Mouse (Mus musculus) adrenal gland, postnatal 4 days (tissue): ENCODE measurements around the gene Csf2rb2. TPM values are rescaled to one million over a fixed set of nuclear protein-coding genes. Genes with fewer than 3 reads are reported as not detected.
A peak's percentile ranks its signal among the peaks of the same experiment; 100 is the strongest.
"Not testable (repeated sequence)": the region's sequence is repeated elsewhere in the genome, so short reads cannot be mapped to it uniquely, and the experiment has no call there.

Source experiments
- DNase-seq, 2 experiments: peaks; one replicate each; pipeline ENCODE4 v3.0.0; 2021 to 2022; ENCODE audit warnings: low spot score in 2 of 2, mixed read lengths in 2 of 2
- microRNA-seq: library from miRNA; unstranded; fragments of <30 nt; microRNA quantifications from one replicate; pipeline ENCODE4 v1.2.0, GENCODE M21; 2021
- total RNA-seq, 2 experiments: library from RNA; stranded (reverse); gene quantifications; 2 replicates each; pipeline ENCODE4 v1.2.3; 2021

Csf2rb2 gene
- total RNA-seq, 2 experiments from 2014 or later = 1.7 to 2.1 TPM

DNA sequence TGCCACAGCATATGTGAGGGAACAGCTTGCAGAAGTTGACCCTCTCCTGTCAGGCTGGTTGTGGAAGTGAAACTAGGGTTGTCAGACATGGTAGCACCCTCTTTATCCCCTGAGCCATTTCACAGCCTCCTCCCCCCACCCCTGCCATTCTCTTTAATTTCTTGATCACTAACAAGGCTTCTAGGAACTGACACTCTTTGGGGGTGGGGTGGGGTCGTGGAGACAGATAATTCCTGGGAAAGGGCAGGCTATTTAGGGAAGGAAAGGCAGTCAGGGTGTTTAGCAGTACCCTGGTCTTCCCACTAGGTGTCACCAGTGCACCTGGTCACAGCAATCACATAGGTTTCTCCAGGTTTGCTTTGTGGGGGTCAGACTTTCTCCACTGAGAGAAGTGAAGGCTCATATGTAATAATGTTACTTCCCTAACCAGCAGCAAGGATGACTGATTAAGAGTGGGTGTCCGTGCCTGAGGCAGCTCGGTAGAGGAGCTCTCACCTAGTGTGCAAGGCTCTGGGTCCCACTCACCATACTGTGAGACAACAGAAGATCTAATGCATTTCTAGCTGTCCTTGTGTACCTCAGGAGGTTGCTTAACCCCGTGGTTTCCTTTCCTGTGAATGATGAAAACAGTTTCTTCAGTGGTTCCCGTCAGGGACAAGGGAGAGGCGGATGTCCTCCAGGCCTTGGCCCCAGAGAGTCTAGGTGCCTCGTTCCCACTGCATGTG lies 48.0 kb downstream of the Csf2rb2 start:
- peak in 1 of 2 experiments; percentile 45 for DNase-seq

DNA sequence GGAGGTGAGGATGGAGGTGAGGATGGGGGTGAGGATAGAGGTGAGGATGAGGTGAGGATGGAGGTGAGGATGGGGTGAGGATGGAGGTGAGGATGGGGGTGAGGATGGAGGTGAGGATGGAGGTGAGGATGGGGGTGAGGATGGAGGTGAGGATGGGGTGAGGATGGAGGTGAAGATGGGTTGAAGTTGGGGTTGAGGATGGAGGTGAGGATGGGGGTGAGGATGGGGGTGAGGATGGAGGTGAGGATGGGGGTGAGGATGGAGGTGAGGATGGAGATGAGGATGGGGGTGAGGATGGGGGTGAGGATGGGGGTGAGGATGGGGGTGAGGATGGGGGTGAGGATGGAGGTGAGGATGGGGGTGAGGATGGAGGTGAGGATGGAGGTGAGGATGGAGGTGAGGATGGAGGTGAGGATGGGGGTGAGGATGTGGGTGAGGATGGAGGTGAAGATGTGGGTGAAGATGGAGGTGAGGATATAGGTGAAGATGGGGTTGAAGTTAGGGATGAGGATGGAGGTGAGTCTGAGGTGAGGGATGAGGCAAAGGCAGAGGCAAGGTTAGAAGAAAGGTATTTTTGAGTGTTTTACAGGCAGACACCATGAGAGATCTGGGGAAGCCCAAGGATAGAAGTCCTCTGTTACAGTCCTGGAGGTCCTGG lies 48.8 kb downstream of the Csf2rb2 start:
- not testable (repeated sequence) for DNase-seq

DNA sequence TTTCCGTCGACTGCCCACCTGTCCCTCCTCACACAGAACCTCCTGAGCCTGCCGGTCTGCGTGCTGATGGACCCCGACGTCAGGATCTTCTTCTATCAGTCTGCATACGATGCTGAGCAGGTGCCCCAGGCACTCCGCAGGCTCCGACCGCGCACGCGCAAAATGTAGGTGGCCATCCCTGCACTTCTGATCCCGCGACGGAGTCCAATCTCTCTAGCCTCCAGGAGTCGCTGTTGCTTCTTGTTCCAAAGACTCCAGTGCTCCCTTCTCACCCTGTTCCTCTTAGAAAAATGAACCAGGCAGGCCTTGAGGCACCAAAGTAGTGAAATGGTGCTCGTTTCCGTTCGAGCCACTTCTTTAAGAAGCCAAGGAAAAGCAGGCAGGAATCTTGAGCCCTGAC lies 50.8 kb downstream of the Csf2rb2 start:
- DNase-seq = peak in 1 of 2 experiments; percentile 33

DNA sequence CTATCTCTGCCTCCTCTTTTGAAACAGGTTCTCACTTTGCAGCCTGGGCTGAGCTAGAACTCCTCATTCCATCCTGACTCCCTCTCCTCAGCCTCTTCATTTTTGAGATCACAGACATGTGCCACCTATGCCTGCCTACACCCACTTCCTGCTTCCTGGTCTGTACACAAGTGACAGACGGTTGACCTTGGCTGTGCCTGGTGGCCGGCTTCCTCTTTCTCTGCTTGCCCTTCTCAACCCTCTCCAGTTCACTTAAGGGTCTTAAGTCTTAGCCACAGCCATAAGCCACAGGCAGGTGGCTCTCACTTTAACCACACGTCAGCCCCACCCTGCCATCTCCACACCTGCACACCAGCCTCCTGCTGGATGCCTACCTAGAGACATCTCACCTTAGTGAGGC lies 57.1 kb downstream of the Csf2rb2 start:
- DNase-seq = no peak

DNA sequence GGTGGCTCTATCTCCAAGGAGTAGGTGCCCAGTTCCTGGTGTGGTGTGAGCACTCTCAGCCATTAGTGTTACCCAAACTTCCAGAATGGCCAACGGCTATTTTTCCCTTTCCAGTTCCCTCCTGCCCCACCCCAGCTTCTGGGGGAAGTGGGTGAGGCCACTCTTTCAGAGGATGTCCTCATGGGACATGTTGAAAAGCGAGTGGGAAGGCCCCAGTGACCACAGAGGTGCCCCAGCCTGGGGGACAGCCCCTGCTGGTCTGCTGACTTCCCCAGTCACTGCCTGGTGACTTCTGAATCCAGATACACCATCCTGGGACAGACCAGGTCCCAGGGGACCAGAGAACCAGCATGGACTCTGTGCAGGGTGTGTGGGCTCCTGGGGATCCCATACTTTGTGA lies 57.9 kb downstream of the Csf2rb2 start:
- no peak for DNase-seq

DNA sequence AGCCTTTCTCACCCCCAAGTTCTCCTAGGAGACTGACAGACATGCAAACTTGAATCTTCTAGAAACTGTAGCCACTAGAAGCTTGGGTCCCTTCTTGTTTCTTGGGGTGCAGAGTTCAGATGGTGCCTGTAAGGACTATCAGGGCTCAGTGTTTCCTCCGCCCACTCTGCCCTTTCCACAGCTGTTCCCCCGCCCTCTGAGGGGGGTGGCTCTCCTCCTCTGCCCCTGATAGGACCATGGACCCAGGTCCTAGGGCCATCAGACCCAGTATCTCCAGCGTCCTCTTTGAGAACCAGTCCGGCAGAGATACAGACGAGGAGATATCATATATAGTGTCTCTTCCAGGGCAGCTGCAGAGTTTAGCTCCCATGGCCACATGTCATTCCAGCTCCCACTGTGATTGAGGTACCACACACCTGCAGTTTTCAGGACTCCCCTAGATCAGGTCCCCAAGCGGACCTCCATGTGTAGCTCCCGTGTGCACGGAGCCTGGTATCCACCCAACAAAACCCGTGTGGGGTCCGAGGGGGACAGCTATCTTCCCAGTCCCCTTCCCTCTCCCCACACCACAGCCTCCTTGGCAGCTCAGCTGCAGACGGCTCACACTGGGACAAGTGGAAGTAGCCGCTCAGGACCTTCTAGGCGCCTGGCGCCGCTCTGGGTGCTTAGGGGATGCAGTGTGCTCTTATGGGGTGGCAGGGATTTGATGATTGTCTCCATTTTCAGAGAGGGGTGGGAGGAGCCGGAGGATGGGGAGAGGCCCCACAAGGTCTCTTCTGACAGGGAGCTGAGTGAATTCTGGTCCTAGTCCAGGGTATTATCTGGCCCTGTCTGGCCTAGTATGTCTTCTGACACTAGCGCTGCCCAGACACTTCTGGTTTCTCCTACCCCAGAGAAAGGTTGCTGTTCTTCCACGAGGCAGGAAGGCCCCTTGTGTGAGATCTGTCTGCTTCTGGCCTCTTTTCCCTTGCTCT lies 59.1 kb downstream of the Csf2rb2 start:
- no peak for DNase-seq

DNA sequence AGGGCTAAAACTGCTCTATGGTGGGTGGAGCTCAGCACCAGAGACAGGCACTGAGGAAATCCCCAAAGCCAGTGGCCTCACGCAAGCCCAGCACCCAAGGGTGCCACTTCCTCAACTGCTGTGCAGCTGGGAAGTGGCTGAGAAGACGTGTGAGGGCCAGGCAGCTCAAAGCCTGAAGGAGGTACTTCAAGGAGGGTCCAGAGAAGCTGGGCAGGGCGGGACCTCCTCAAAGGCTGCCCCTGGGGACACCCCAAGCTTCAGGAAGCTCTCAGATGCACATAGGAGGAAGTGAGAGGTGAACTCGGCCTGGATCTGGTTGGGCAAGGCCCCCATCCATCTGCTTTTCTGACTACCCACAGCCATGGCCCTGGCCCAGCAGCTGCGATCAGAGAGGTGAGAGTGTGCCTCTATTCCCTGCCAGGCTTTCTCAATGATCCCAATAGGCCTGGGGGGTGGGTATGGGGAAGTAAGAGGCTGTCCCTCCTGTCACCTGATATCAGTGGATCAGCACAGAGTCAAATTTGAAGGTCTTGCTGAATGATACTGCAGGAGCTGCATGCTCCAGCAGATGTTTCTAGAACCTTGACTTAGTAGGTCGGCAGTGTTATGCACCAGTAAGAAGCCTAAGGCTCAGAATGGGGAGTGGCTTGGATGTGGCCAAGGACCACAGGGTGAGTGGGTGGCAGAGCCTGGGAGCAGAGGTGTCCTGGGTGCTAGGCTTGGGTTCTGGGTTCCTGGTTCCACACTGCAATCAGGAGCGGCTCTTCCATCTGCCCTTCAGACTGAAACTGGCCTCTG lies 60.6 kb downstream of the Csf2rb2 start, which contains the start of gene Ncf4:
Ncf4 (plus strand) TSS at position 107 of the 798 bp plus-strand sequence.
- no peak for DNase-seq

DNA sequence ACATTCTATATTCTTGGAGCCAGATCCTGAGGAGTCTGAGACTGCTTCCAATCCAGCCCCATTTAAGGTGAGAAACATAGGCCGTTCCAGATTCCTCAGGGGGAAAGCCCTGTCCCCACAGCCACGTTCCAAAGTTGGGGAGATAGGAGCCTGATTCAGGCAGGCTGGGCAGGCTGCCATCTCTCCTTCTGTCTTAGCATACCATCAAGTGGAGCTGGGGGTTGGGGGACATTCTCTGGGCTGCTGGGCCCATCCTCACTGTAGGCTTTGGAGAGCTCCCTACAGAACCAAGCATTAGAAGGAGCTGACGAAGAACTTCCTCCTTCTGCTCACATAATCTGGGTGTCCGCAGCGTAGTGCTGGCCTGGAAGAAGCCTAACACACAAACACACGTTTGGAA lies 61.7 kb downstream of the Csf2rb2 start:
- no peak for DNase-seq

DNA sequence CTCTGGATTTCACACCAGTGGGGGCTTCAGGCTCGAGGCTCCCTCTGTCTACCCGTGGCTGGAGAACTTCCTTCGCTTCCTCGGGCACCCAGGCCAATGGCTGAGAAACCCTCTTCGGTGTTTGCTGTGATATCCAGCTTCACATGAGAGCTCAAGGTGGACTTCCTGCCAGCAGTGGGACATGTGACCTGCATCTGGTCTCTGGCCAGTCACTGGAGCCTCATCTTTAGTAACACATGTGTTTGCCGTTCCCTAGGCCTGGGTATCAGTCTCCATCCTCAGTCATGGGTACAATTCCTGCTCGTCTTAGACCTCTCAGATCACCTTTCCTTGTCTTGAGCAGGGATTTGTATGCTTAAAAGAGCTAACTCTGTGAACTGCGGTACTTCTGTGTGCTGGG lies 62.5 kb downstream of the Csf2rb2 start:
- DNase-seq = no peak

DNA sequence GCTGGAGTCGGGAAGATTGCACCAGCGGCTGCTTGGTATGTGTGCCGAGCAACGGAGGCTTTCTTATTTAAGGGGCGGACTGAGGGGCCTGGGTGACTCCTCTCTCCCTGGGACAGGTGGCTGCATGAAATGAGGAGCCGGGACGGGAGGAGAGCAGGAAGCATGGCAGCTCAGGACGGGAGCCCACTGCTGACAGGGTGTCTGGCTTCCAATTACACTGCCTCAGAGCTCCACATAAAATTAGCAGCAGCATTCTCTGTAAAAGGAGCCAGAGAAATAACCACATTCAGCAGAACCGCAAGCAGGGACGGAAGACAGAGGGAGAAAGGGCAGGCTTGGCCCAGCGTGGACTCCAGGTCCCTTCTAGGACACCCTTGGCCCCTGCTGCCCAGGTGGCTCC lies 64.2 kb downstream of the Csf2rb2 start:
- DNase-seq = no peak

DNA sequence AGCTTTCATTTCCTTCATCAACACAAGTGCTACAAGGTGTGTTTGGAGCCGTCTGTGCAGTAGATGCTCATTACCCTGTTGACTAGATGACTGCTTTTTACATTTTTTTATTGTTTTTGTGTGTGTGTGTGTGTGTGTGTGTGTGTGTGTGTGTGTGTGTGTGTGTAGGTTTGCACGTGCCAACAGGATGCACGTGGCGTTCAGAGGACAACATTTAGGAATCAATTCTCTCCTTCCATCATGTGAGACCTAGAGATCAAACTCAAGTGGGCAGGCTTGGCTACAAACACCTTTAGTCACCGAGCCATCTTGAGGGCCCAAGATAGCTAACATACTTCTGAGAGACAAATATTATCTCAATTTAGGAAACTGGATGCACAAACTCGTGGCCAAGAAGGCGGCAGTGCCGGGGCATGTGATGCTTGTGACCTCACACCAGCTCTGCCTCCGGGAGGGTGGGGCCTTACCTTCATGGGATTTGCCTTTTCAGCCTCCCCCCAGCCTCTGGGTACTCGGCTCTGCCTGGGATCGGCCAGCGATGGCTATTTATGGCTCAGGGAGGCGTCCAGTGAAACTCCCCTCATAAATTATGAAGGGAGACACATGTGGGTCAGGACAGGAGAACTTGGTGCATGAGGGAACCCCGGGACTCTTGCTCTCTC lies 65.4 kb downstream of the Csf2rb2 start:
- DNase-seq = no peak

DNA sequence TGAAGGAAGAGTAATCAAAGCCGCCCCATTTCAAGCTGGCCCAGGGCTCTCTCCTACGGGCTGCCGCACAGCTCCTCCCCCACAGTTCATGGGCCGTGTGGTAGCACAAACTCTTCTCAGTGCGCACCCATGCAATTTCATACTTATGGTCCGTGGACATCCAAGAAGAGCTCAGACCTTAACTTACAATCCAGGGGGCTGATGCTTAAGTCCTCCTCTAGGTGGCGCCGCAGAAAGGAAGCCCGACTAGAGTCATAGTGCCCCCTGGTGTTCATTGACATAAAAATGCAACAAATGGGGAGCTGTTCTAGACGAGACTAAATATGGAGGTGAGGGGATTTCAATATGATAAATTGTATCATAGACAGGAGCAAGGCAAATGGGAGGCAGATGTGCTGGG lies 66.1 kb downstream of the Csf2rb2 start:
- DNase-seq = peak in 1 of 2 experiments; percentile 55

DNA sequence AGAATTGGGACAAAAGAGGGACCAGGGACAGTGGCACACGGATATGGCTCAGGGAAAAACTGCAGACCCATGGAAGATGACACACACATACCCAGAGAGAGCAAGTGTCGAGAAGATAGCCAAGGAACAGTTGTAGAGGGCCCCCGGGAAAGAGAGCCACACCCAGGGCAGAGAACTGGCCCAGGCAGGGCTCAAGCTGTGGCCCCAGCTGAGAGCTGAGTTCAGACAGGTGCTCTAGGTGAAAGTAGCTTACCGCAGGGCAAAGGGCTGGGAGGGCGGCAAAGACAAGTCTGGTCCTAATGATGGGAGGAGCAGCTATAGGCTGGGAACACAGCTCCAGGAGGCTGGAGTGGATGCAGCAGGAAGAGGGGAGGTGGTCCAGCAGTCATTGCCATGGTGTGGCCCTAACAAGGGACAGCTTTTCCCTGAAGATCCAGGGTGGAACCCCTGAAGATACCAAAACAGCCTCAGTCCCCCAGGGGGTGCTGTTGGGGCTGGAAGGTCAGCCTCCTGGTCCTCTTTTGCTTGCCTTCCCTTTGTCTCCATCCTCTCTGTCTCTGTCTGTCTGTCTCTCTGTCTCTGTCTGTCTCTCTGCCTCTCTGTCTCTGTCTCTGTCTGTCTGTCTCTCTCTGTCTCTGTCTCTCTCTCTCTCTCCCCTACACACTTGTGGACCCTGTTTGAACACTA lies 70.6 kb downstream of the Csf2rb2 start:
- DNase-seq = no peak

Small RNA genes lying within 50 kb of the gene (microRNA-seq; reads per million reads assigned to microRNA genes)
- gene Mir7676-1 (not detected), gene Mir7676-2 (not detected)

Other genes with a start within 250 kb of the Csf2rb2 start
- under 1 TPM; 0.65 to 0.78 TPM for gene Cacng2, start 185.7 kb downstream of the Csf2rb2 start, total RNA-seq
- gene Ift27, start 131.6 kb downstream of the Csf2rb2 start, total RNA-seq = 10 to 100 TPM; 32.1 to 32.8 TPM
- gene Pvalb, start 99.3 kb downstream of the Csf2rb2 start, total RNA-seq = 10 to 100 TPM in 1 of 2 experiments, 1 to 10 TPM in 1; 2.8 to 13.4 TPM
- gene Ncf4, start 60.9 kb downstream of the Csf2rb2 start, total RNA-seq = 1 to 10 TPM; 3.6 to 4.9 TPM
- gene Csf2rb, start 20.0 kb upstream of the Csf2rb2 start, total RNA-seq = 10 to 100 TPM; 10.9 to 13.4 TPM
- not detected for gene Tex33, start 90.2 kb upstream of the Csf2rb2 start, total RNA-seq
- gene Tst, start 100.2 kb upstream of the Csf2rb2 start, total RNA-seq = 100 to 1,000 TPM; 217 to 242 TPM
- gene Mpst, start 100.7 kb upstream of the Csf2rb2 start, total RNA-seq = 10 to 100 TPM; 52.8 to 53.8 TPM
- gene Kctd17, start 122.8 kb upstream of the Csf2rb2 start, total RNA-seq = 100 to 1,000 TPM; 107 to 113 TPM
- 10 to 100 TPM in 1 of 2 experiments, 1 to 10 TPM in 1; 1.8 to 22.4 TPM for gene Tmprss6, start 162.9 kb upstream of the Csf2rb2 start, total RNA-seq
- 1 to 10 TPM in 1 of 2 experiments, under 1 TPM in 1; 0.64 to 1.3 TPM for gene Il2rb, start 189.6 kb upstream of the Csf2rb2 start, total RNA-seq
- gene C1qtnf6, start 225.7 kb upstream of the Csf2rb2 start, total RNA-seq = 10 to 100 TPM; 81.8 to 93.0 TPM
- gene Sstr3, start 239.0 kb upstream of the Csf2rb2 start, total RNA-seq = 1 to 10 TPM in 1 of 2 experiments, under 1 TPM in 1; 0.79 to 1.3 TPM